Mouse (Mus musculus): ENCODE results near the gene Etnk1. TPM values are rescaled to one million over a fixed set of nuclear protein-coding genes. Genes with fewer than 3 reads are reported as not detected.
"Not testable (repeated sequence)": the region's sequence is repeated elsewhere in the genome, so short reads cannot be mapped to it uniquely, and the experiment has no call there.

Gene Etnk1
- polyA plus RNA-seq, 1 experiment from 2014 or later, result 19.3 TPM

DNA sequence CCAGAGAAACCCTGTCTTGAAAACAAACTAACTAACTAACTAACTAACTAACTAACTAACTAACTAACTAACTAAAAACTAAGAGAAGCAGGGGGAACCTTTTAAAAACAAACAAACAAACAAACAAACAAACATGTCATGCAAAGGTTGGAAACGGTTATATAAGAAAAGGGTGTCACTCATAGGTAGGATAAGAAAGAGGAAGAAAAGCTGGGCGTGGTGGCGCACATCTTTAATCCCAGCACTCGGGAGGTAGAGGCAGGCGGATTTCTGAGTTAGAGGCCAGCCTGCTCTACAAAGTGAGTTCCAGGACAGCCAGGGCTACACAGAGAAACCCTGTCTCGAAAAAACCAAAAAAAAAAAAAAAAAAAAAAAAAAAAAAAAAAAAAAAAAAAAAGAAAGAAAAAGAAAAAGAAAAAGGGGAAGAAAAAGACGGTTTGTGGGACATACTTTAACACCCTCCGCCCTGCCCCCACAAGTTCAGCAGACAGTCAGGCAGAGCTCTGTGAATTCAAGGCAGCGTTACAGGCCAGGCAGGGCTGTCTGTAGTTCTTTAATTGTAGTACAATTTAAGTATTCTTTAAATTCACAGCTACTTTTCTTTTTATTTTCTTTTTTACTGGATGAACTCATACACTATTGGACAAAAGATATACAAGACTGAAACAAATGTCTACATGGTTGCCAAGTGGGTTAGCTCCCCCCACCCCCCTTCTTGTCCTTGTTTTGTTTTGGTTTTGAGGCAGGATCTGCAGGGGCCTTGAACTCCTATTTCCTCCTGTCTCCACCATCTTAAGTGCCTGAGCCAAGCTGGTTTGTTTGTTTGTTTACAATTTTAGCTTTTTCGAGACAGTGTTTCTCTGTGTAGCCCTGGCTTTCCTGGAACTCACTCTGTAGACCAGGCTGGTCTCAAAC is 15.7 kb upstream of the Etnk1 start:
- not testable (repeated sequence) for H3K27me3 ChIP-seq; H3K9me3 ChIP-seq (replicated peaks); H3K27ac ChIP-seq (replicated peaks); H3K4me3 ChIP-seq (replicated peaks); H3K9ac ChIP-seq; H3K4me2 ChIP-seq (replicated peaks); ATAC-seq (ENCODE audit: insufficient number of reproducible peaks, low FRiP score, low TSS enrichment, low read depth); H3K36me3 ChIP-seq
- 77% methylated on average over 10 of the region's 10 CpGs for WGBS
- peaks cover 18% of the 10 kb centered on the region for H3K4me1 ChIP-seq

DNA sequence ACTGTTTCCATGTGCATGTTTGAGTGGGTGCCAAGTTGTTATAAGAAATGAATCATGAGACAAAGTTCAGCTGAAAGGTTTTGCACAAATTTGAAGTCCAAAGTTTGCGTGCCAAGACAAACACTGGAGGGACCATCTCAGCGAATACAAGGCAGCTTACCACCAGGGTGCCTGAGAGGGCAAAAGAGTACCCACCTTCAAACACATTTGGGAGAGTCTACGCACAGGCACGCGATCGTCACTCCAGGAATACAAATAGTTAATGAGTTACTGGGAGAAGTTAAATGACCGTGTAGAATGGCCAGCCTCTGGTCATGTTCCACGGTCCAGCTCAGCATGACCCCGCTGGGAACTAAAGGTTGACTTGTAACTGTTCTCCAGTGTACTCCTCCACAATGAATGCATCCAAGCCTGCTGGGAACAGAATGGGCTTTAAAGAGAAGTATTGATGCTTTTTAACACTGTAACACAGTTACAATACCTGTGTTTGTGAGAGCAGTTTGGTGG is 14.6 kb upstream of the Etnk1 start:
- Histone ChIP-seq H3K9me3 (replicated peaks) (no peaks in the 10 kb centered on the region), H3K27me3 (no peaks in the 10 kb centered on the region), H3K36me3 (no peaks in the 10 kb centered on the region), H3K4me3 (replicated peaks) (no peak overlapping the region), H3K9ac (no peak overlapping the region), H3K4me2 (replicated peaks) (no peak overlapping the region), H3K4me1 (peaks cover 18% of the 10 kb centered on the region), H3K27ac (replicated peaks) (no peak overlapping the region)
- ATAC-seq (ENCODE audit: insufficient number of reproducible peaks, low FRiP score, low TSS enrichment, low read depth), result no peak
- WGBS, result 43% methylated on average over 9 of the region's 9 CpGs

DNA sequence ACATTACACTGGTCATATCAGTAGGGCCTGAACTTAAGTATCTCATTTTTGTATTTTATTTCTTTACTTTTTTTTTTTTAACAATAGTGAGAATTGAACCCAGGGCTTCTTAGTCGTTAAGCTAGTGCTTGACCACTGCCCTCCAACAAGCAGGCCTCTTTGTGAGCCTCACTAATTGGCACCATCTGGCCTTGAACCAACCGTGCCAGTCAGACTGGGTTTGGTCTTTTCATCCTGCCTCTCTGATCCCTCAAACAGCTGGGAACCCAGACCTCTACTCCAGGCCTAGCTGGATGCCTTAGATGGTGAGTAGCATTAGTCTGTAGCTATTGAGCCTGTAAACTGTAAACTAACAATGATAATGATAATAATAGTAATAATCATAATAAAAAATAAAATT is 13.9 kb upstream of the Etnk1 start:
- Histone ChIP-seq H3K9me3 (replicated peaks) (no peaks in the 10 kb centered on the region), H3K4me2 (replicated peaks) (no peak overlapping the region), H3K9ac (no peak overlapping the region), H3K27ac (replicated peaks) (0 out of 2 replicates have a peak overlapping the region, but pooled peaks have one; percentile 17), H3K4me1 (peaks cover 18% of the 10 kb centered on the region), H3K36me3 (no peaks in the 10 kb centered on the region), H3K27me3 (no peaks in the 10 kb centered on the region), H3K4me3 (replicated peaks) (no peak overlapping the region)
- no peak for ATAC-seq (ENCODE audit: insufficient number of reproducible peaks, low FRiP score, low TSS enrichment, low read depth)
- 13% methylated on average over 2 of the region's 2 CpGs for WGBS

DNA sequence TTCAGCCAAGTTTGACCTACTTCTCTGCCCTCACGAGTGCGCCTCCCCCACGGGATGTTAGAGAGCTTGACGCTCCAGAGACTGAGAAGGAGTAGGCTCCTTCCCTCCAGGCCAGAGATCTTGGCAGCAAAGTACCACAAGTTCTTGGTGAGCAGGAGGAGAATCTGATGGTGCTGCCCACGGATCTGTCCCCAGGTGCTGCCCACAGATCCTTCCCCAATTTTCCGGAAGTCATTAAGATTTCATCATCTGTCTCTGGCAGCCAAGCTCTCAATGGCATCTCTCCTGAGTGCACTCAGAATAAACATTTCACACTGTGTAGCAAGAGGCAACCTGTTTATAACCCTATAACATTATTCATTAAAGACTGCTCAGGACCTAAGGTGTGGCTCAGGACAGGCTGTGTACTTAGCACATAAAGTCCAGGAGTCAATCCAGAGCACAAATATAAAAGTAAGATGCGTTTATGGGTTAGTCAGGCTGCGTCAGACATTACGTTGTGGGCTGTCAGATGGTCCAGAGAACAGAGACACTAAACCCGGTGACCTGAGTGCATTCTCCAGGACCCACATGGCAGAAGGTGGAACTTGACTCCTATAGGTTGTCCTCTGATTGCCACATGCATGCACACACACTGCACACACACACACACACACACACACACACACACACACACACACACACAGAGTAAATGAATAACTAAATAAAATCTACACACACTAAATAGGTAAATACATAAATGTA is 13.1 kb upstream of the Etnk1 start:
- Histone ChIP-seq H3K4me2 (replicated peaks) (no peak overlapping the region), H3K9ac (no peak overlapping the region), H3K36me3 (no peaks in the 10 kb centered on the region), H3K9me3 (replicated peaks) (no peaks in the 10 kb centered on the region), H3K27me3 (no peaks in the 10 kb centered on the region), H3K27ac (replicated peaks) (peak overlapping the region; percentile 34; the same call in 1 of the 2 replicates), H3K4me1 (peaks cover 18% of the 10 kb centered on the region), H3K4me3 (replicated peaks) (no peak overlapping the region)
- ATAC-seq (ENCODE audit: insufficient number of reproducible peaks, low FRiP score, low TSS enrichment, low read depth), result no peak
- 50% methylated on average over 10 of the region's 10 CpGs for WGBS

DNA sequence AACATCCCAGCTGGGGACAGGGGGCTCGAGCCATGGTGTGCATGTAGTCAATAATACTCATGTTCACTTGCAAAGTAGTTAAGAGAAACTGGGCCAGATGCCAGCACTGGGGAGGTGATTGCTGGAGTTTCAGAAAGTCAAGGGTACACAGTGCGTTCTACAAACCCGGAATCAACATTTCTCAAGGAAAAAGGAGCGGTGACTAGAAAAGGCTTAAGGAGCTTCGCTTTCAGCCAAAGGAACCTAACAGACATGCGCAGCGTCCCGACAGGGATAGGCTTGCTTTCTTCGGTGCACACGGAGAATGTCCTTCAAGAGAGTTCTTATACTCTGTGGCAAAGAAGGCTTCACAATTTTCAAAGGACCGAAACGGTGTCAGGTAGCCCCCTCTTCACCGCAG is 12.1 kb upstream of the Etnk1 start:
- Histone ChIP-seq H3K4me1 (peaks cover 18% of the 10 kb centered on the region), H3K4me2 (replicated peaks) (0 out of 2 replicates have a peak overlapping the region, but pooled peaks have one; percentile 6), H3K27ac (replicated peaks) (no peak overlapping the region), H3K9me3 (replicated peaks) (no peaks in the 10 kb centered on the region), H3K4me3 (replicated peaks) (no peak overlapping the region), H3K27me3 (no peaks in the 10 kb centered on the region), H3K9ac (no peak overlapping the region), H3K36me3 (no peaks in the 10 kb centered on the region)
- no peak for ATAC-seq (ENCODE audit: insufficient number of reproducible peaks, low FRiP score, low TSS enrichment, low read depth)
- WGBS, result 56% methylated on average over 13 of the region's 13 CpGs

DNA sequence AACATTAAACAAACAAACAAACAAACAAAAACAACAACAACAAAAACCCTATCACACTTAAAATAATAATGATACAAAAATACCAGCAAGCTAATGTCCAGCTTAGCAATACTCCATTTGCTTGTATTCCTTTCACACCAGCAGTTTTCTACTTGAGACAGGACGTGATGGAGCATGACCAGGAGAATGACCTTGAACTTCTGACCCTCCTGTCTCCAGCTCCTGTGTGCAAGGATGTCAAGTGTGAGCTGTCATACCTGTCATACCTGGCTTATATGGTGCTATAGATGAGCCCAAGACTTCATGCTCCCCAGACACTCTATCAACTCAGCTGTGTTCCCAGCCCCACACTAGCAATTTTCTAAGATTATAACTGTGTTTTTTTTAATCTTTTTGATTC is 11.0 kb upstream of the Etnk1 start:
- Histone ChIP-seq H3K27ac (replicated peaks) (no peak overlapping the region), H3K36me3 (no peaks in the 10 kb centered on the region), H3K4me2 (replicated peaks) (no peak overlapping the region), H3K27me3 (no peaks in the 10 kb centered on the region), H3K4me1 (peaks cover 18% of the 10 kb centered on the region), H3K9me3 (replicated peaks) (no peaks in the 10 kb centered on the region), H3K4me3 (replicated peaks) (no peak overlapping the region), H3K9ac (no peak overlapping the region)
- no peak for ATAC-seq (ENCODE audit: insufficient number of reproducible peaks, low FRiP score, low TSS enrichment, low read depth)
- WGBS, result 74% methylated on average over 1 of the region's 1 CpGs

DNA sequence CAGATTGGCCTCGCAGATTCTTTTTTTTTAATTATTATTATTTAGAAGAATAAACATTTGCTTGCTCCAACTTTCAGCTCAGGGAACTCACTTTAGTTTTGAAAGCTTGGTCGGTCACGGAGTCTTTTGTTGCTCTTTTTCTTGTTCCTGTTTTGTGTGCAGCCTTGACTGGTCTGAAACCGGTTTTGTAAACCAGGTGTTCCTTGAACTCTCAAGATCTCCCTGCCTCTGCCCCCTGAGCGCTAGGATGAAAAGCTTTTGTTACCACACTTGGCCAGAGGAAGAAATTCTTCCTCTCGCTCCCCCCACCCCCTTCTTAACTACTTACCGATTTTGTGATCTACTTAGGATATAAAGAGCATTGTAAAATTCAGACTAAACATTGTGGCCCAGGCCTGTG is 10.3 kb upstream of the Etnk1 start:
- 77% methylated on average over 7 of the region's 7 CpGs for WGBS
- H3K4me2 ChIP-seq (replicated peaks), result no peak overlapping the region
- H3K36me3 ChIP-seq, result no peaks in the 10 kb centered on the region
- H3K27ac ChIP-seq (replicated peaks), result no peak overlapping the region
- H3K9ac ChIP-seq, result no peak overlapping the region
- H3K4me3 ChIP-seq (replicated peaks), result no peak overlapping the region
- H3K4me1 ChIP-seq, result peaks cover 18% of the 10 kb centered on the region
- H3K27me3 ChIP-seq, result no peaks in the 10 kb centered on the region
- H3K9me3 ChIP-seq (replicated peaks), result no peaks in the 10 kb centered on the region
- ATAC-seq (ENCODE audit: insufficient number of reproducible peaks, low FRiP score, low TSS enrichment, low read depth), result no peak

DNA sequence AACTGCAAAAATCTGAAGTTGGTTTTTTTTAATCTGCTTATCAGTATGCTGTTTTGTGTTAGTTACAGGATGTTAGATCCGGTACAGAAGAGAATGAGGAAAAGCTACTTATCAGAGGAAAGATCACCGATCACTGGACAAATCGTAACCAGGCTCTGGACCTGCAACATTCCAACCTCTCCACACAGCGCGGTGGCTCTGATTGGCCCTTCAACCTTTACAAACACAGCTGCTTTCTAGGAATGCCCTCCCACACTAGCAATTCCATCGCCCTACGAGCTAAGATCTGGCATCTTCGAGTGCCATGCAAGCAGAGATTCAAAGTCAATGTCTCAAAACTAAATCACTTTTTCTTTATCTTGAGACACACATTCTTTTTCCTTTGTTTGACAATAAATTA is 9.6 kb upstream of the Etnk1 start:
- H3K4me1 ChIP-seq, result peaks cover 15% of the 10 kb centered on the region
- H3K27ac ChIP-seq (replicated peaks), result no peak overlapping the region
- no peaks in the 10 kb centered on the region for H3K27me3 ChIP-seq
- no peak overlapping the region for H3K4me3 ChIP-seq (replicated peaks)
- no peak for ATAC-seq (ENCODE audit: insufficient number of reproducible peaks, low FRiP score, low TSS enrichment, low read depth)
- 79% methylated on average over 8 of the region's 8 CpGs for WGBS
- H3K9me3 ChIP-seq (replicated peaks), result no peaks in the 10 kb centered on the region
- no peak overlapping the region for H3K4me2 ChIP-seq (replicated peaks)
- no peak overlapping the region for H3K9ac ChIP-seq
- H3K36me3 ChIP-seq, result no peaks in the 10 kb centered on the region

DNA sequence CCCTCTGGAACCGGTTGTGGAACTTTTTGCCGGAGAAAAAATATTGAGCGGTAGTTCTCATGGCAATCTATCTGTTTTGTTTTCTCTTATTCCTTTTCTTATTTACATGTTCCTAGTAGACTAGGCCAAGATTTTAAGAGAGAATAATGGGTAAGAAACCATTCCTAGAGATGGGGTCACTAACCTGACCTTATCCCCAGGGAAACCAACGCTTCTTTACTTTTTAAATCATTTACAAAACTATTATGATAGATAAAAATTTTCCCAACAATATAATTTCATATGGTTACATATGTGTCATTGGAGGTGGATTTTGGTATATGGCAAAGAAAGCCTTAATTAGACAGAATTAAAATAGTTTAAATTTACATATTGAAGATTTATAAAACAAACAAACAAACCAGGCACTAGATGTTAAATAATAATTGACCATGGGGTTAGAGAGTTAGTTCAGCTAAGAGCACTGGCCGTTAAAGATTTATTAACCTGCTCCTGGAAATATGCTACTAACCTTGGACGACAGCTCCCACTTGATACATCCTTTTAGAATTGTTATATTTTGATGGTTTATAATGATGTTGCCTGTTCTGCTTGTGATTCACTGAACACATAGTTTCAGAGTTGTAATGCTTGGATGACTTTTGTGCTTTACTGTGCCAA is 6.3 kb upstream of the Etnk1 start:
- Histone ChIP-seq H3K27ac (replicated peaks) (no peak overlapping the region), H3K4me1 (no peaks in the 10 kb centered on the region), H3K9me3 (replicated peaks) (no peaks in the 10 kb centered on the region), H3K9ac (no peak overlapping the region), H3K36me3 (no peaks in the 10 kb centered on the region), H3K4me2 (replicated peaks) (no peak overlapping the region), H3K4me3 (replicated peaks) (no peak overlapping the region), H3K27me3 (no peaks in the 10 kb centered on the region)
- WGBS, result 87% methylated on average over 6 of the region's 6 CpGs
- no peak for ATAC-seq (ENCODE audit: insufficient number of reproducible peaks, low FRiP score, low TSS enrichment, low read depth)

DNA sequence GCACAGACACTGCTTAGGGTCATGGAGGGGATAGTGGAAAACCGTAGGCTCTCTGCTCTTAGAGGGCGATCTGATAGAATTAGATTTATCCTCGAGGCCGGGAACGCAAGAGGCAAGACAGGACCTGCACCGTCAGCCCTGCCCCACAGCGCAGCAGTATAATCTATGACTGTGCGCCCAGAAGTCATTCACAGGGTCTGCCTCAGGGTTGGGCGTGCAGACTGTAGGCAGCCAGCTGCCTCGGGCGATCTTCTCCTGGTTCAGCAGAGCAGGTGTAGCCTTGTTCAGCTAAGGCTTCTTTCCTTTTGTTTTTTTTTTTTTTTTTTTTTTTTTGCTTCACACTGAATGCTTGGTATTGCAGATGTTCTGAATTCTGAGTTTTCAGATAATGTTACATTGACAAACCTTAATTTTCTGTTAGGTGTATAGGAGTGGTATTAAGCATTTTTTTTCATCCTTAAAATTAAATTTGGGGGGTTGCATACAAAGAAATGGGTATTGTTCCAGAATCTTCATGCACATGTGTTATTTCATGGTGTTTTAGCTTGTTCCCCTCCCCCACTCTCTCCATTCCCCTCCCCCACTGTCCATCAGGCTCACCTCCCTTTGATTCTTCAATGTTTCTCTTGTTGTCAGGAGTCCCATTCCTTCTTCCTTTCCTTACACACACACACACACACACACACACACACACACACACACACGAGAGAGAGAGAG is 4.7 kb upstream of the Etnk1 start:
- Histone ChIP-seq H3K4me1 (peaks cover 6% of the 10 kb centered on the region), H3K36me3 (no peaks in the 10 kb centered on the region), H3K9ac (no peak overlapping the region), H3K4me2 (replicated peaks) (no peak overlapping the region), H3K27me3 (no peaks in the 10 kb centered on the region), H3K27ac (replicated peaks) (no peak overlapping the region), H3K4me3 (replicated peaks) (no peak overlapping the region), H3K9me3 (replicated peaks) (no peaks in the 10 kb centered on the region)
- no peak for ATAC-seq (ENCODE audit: insufficient number of reproducible peaks, low FRiP score, low TSS enrichment, low read depth)
- 27% methylated on average over 11 of the region's 12 CpGs for WGBS

All from embryonic facial prominence, embryonic 15.5 days (tissue).